Mouse (Mus musculus): ENCODE measurements around the gene Troap. TPM values are rescaled to one million over a fixed set of nuclear protein-coding genes. Genes with fewer than 3 reads are reported as not detected.

The Troap gene
- polyA plus RNA-seq, 2 experiments: 22.1 to 41.5 TPM

DNA sequence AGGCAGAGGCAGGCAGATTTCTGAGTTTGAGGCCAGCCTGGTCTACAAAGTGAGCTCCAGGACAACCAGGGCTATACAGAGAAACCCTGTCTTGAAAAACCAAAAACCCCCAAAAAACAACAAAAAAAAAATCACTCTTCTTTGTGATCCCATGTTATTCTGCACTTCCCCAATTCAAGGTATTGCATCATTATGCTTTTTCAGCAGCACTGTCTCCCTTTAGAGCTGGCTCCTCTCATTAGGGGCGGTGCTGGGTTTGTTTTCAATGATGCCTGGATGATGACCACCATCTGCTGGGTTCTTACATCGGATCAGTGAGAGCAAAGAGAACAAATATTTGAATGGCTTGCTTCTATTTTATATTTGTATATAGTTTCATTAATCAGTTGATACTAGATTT lies 48.3 kb downstream of the Troap start:
- H3K9me3 ChIP-seq (ENCODE audit: control insufficient read depth, low read length): no peaks in the 10 kb centered on the region
- no peak for TF ChIP-seq POLR2A (IDR thresholded peaks at IDR 0.05; ENCODE audit: borderline replicate concordance, extremely low read depth, insufficient read depth, insufficient read length)
- WGBS: 80% methylated on average over 2 of the region's 2 CpGs
- H3K27ac ChIP-seq (replicated peaks; ENCODE audit: low read depth, low read length): no peak overlapping the region
- no peak overlapping the region for H3K4me2 ChIP-seq (replicated peaks; ENCODE audit: low read depth, low read length, severe bottlenecking)
- DNase-seq (ENCODE audit: low spot score) (no peak), ATAC-seq (ENCODE audit: low FRiP score, low read depth) (no peak)
- H3K27me3 ChIP-seq (ENCODE audit: control insufficient read depth, insufficient read depth, low read length): no peaks in the 10 kb centered on the region
- H3K4me3 ChIP-seq (replicated peaks; ENCODE audit: low read length): no peak overlapping the region
- H3K36me3 ChIP-seq (ENCODE audit: control insufficient read depth, insufficient read depth, low read length): no peaks in the 10 kb centered on the region
- no peak overlapping the region for H3K9ac ChIP-seq (ENCODE audit: low read depth, low read length, severe bottlenecking)
- H3K4me1 ChIP-seq (ENCODE audit: control insufficient read depth, insufficient read depth, low read length): peaks cover 3% of the 10 kb centered on the region

- 2% methylated on average over 12 of the region's 12 CpGs for WGBS
- H3K4me1 ChIP-seq (ENCODE audit: control insufficient read depth, insufficient read depth, low read length): peaks cover 23% of the 10 kb centered on the region
- peak within 1 kb of the TSS; percentile 95 for H3K27ac ChIP-seq (replicated peaks; ENCODE audit: low read depth, low read length)
- H3K9ac ChIP-seq (ENCODE audit: low read depth, low read length, severe bottlenecking): peak within 1 kb of the TSS; percentile 92
- H3K9me3 ChIP-seq (ENCODE audit: control insufficient read depth, low read length): no peaks in the 10 kb centered on the region
- no peak for DNase-seq (ENCODE audit: low spot score)
- peak within 1 kb of the TSS; percentile 50 for H3K4me2 ChIP-seq (replicated peaks; ENCODE audit: low read depth, low read length, severe bottlenecking)
- no peak for TF ChIP-seq POLR2A (IDR thresholded peaks at IDR 0.05; ENCODE audit: borderline replicate concordance, extremely low read depth, insufficient read depth, insufficient read length)
- no peaks in the 10 kb centered on the region for H3K27me3 ChIP-seq (ENCODE audit: control insufficient read depth, insufficient read depth, low read length)
- peak within 1 kb of the TSS; percentile 80 for H3K4me3 ChIP-seq (replicated peaks; ENCODE audit: low read length)
- no peaks in the 10 kb centered on the region for H3K36me3 ChIP-seq (ENCODE audit: control insufficient read depth, insufficient read depth, low read length)
- peak; percentile 10; the same call in 1 of the 2 replicates for ATAC-seq (ENCODE audit: low FRiP score, low read depth)
These were observed 51.3 kb downstream of the Troap start, which contains the start of gene Spats2 for GRCm38 (mm10) chr15:99125711-99126080. Spats2 (plus strand) TSS chr15:99125916.

DNA sequence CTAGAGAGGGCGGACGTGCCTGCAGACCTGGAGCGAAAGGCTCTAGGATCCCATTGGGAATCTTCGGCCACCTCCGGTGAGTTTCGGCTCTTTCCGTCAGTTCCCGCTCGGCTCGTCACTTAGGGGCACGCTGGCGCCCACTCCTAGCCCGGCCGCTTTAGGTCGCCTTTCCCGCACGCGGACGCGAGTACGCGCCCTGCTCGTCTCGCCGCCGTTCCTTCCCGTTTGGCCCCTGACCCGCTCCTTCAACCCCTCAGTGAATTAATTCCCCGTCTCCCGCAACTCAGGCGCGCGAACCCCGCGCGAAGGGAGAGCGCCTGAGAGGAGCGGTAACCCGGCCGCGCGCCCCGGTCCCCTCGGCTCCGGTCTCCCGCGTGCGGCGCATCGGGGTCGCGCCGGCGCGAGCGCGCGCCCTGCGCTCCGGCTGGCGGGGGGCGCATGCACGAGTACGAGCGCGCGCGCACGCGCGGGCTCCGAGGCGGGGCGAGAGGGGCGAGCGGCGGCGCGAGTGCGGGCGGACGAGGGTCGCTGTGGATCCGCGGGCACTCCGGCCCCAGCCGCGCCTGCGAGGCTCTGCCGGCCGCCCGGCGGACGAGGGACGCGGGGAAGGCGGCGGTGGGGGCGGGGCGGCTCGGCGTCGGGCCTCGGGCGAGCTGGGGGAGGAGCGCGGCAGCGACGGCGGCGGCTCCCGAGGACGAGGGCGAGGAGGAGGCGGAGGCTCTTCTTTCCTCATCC lies 51.9 kb downstream of the Troap start:
- no peaks in the 10 kb centered on the region for H3K9me3 ChIP-seq (ENCODE audit: control insufficient read depth, low read length)
- H3K36me3 ChIP-seq (ENCODE audit: control insufficient read depth, insufficient read depth, low read length): no peaks in the 10 kb centered on the region
- peak overlapping the region; percentile 92 for H3K9ac ChIP-seq (ENCODE audit: low read depth, low read length, severe bottlenecking)
- DNase-seq (ENCODE audit: low spot score) (peak; percentile 95), ATAC-seq (ENCODE audit: low FRiP score, low read depth) (peak; percentile 86)
- no peaks in the 10 kb centered on the region for H3K27me3 ChIP-seq (ENCODE audit: control insufficient read depth, insufficient read depth, low read length)
- WGBS: under 1% methylated on average over 66 of the region's 115 CpGs
- H3K4me3 ChIP-seq (replicated peaks; ENCODE audit: low read length): peak overlapping the region; percentile 80
- peak overlapping the region; percentile 95 for H3K27ac ChIP-seq (replicated peaks; ENCODE audit: low read depth, low read length)
- H3K4me2 ChIP-seq (replicated peaks; ENCODE audit: low read depth, low read length, severe bottlenecking): peak overlapping the region; percentile 50
- TF ChIP-seq POLR2A (IDR thresholded peaks at IDR 0.05; ENCODE audit: borderline replicate concordance, extremely low read depth, insufficient read depth, insufficient read length): 0 out of 2 replicates have a peak, but pooled peaks have one; percentile 46
- peaks cover 23% of the 10 kb centered on the region for H3K4me1 ChIP-seq (ENCODE audit: control insufficient read depth, insufficient read depth, low read length)

DNA sequence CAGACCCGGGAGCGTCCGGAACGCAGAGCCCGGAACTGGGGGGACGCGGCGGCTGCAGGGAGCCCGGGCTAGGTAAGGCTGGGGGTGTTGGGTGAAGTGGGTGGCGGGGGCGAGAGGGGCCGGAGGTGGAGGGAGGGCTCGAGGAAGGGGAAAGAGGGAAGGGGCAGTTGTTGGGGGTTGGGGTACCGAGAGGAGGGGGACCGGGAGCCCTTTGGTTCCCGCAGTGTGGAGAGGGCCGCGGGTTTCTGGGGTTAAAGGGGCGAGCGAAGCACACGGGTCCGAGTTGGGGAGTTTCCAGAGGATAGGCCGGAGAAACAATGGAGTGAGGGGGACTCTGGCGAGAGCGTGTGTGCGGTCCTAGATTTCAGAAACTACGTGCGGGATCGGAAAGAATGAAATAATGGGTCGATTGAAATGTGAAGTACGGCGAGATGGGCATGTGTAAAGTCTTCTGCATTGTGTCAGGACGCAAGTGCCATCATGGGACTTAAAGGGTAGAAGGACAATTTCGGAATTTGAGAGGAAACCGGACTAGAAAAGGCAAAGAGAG lies 52.5 kb downstream of the Troap start:
- Histone ChIP-seq H3K4me1 (ENCODE audit: control insufficient read depth, insufficient read depth, low read length) (peaks cover 23% of the 10 kb centered on the region), H3K4me3 (replicated peaks; ENCODE audit: low read length) (peak overlapping the region; percentile 80), H3K9me3 (ENCODE audit: control insufficient read depth, low read length) (no peaks in the 10 kb centered on the region), H3K4me2 (replicated peaks; ENCODE audit: low read depth, low read length, severe bottlenecking) (peak overlapping the region; percentile 50), H3K27ac (replicated peaks; ENCODE audit: low read depth, low read length) (peak overlapping the region; percentile 95), H3K36me3 (ENCODE audit: control insufficient read depth, insufficient read depth, low read length) (peaks cover 4% of the 10 kb centered on the region; the same call in 1 of the 2 replicates), H3K9ac (ENCODE audit: low read depth, low read length, severe bottlenecking) (peak overlapping the region; percentile 92), H3K27me3 (ENCODE audit: control insufficient read depth, insufficient read depth, low read length) (no peaks in the 10 kb centered on the region)
- 1% methylated on average over 31 of the region's 35 CpGs for WGBS
- ATAC-seq (ENCODE audit: low FRiP score, low read depth) (peak; percentile 8; the same call in 1 of the 2 replicates), DNase-seq (ENCODE audit: low spot score) (no peak)
- TF ChIP-seq POLR2A (IDR thresholded peaks at IDR 0.05; ENCODE audit: borderline replicate concordance, extremely low read depth, insufficient read depth, insufficient read length): no peak

DNA sequence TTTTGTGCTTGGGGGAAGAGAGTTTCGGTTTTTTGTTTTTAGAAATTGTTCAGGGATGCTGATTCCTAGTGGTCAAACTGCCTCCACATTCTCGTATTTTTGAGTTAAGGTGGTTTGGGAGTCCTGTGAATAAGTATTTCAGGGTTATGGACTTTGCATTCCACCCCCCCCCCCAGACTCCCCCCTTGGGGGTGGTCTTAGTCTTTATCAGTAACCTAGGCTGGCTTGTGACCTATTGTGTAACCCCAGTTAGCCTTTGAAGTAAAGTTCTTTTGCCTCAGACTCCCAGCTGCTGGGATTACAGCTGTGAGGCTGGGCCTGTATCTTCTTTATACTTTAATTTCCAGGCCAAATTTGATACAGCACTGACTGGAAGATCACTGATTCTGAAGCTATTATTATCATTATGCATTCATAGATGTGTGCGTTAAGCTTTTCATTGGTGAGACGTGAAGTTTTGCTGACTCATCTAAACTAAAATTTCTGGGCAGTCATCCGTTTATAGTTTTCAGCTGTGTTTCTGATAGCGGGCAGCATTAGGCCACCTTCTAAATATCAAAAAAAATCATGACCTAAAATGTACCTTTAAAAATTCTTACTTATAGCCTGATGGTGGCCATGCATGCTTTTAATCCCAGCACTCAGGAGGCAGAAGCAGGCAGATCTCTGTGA lies 53.6 kb downstream of the Troap start:
- H3K27ac ChIP-seq (replicated peaks; ENCODE audit: low read depth, low read length): no peak overlapping the region
- peak overlapping the region; percentile 92 for H3K9ac ChIP-seq (ENCODE audit: low read depth, low read length, severe bottlenecking)
- no peaks in the 10 kb centered on the region for H3K9me3 ChIP-seq (ENCODE audit: control insufficient read depth, low read length)
- H3K27me3 ChIP-seq (ENCODE audit: control insufficient read depth, insufficient read depth, low read length): no peaks in the 10 kb centered on the region
- no peak for DNase-seq (ENCODE audit: low spot score)
- peaks cover 4% of the 10 kb centered on the region; the same call in 1 of the 2 replicates for H3K36me3 ChIP-seq (ENCODE audit: control insufficient read depth, insufficient read depth, low read length)
- peak overlapping the region; percentile 80 for H3K4me3 ChIP-seq (replicated peaks; ENCODE audit: low read length)
- whole genome bisulfite sequencing: 66% methylated on average over 6 of the region's 6 CpGs
- no peak for ATAC-seq (ENCODE audit: low FRiP score, low read depth)
- TF ChIP-seq POLR2A (IDR thresholded peaks at IDR 0.05; ENCODE audit: borderline replicate concordance, extremely low read depth, insufficient read depth, insufficient read length): no peak
- peaks cover 25% of the 10 kb centered on the region for H3K4me1 ChIP-seq (ENCODE audit: control insufficient read depth, insufficient read depth, low read length)
- H3K4me2 ChIP-seq (replicated peaks; ENCODE audit: low read depth, low read length, severe bottlenecking): peak overlapping the region; percentile 50
